Comparison of ENCODE assay signal across 22 mouse cellular contexts in the genomic region with DNA sequence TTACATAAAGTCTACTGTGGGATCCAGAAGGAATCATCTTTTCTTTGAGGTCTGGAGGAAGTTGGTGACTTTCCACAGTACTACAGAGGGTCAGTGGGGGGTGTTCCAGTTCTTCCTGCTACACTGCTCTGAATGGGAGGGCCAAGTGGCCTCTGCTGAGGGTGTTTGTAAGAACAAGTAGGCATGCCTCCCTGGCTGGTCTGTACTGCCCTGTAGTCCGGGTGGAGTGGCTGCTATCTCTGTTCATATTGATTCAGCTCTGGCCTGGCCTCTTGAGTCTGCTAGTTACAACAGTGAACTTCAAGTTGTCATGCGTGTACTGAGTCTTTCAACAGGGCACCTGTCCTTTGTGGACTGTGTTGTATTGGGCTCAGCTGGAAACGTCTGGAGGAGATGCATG.
A peak's percentile ranks its signal among the peaks of the same experiment; 100 is the strongest.
DNase-seq lines count a peak whose midpoint lies in the region; ATAC-seq and TF ChIP-seq lines count a peak whose summit lies in the region.
"Had no signal": no experiment of that assay in that cellular context is flagged by ENCODE, and none has a peak within 500 bp of the region (broad histone marks: within the 10 kb centered on the region; RNA-seq: fewer than 3 reads in every experiment).

No protein-coding gene starts in this region.

- TF ChIP-seq CTCF in lung, embryonic 14.5 days (IDR thresholded peaks at IDR 0.05; ENCODE audit: low read depth) = no peak
- TF ChIP-seq CTCF in stomach, postnatal 0 days (IDR thresholded peaks at IDR 0.05; ENCODE audit: low read depth) = no peak

- TF ChIP-seq EP300 in stomach, postnatal 0 days (optimal IDR thresholded peaks at IDR 0.05) = no peak

- no peaks in the 10 kb centered on the region for H3K4me1 ChIP-seq in lung, embryonic 14.5 days (ENCODE audit: insufficient read depth)
- H3K4me1 ChIP-seq in lung, embryonic 16.5 days (replicated peaks; ENCODE audit: control insufficient read depth, insufficient read depth, low read length) = no peaks in the 10 kb centered on the region
- H3K4me1 ChIP-seq in stomach, postnatal 0 days (replicated peaks; ENCODE audit: control insufficient read depth, insufficient read depth) = no peaks in the 10 kb centered on the region
- H3K4me1 ChIP-seq: embryonic facial prominence, embryonic 13.5 days; embryonic facial prominence, embryonic 15.5 days; forebrain, embryonic 10.5 days; forebrain, embryonic 12.5 days had no signal

- H3K9ac ChIP-seq in lung, embryonic 14.5 days = no peak overlapping the region
- no peak overlapping the region for H3K9ac ChIP-seq in lung, embryonic 16.5 days (ENCODE audit: low read length)
- H3K9ac ChIP-seq in stomach, postnatal 0 days (ENCODE audit: low read length) = no peak overlapping the region
- H3K9ac ChIP-seq: embryonic facial prominence, embryonic 13.5 days; embryonic facial prominence, embryonic 15.5 days; forebrain, embryonic 12.5 days had no signal

- no peaks in the 10 kb centered on the region for H3K36me3 ChIP-seq in lung, embryonic 14.5 days (ENCODE audit: insufficient read depth)
- no peaks in the 10 kb centered on the region for H3K36me3 ChIP-seq in lung, embryonic 16.5 days (ENCODE audit: control insufficient read depth, insufficient read depth, low read length)
- H3K36me3 ChIP-seq in stomach, postnatal 0 days (ENCODE audit: control insufficient read depth, insufficient read depth, low read length) = no peaks in the 10 kb centered on the region
- H3K36me3 ChIP-seq: embryonic facial prominence, embryonic 13.5 days; embryonic facial prominence, embryonic 15.5 days; forebrain, embryonic 10.5 days; forebrain, embryonic 12.5 days had no signal

- WGBS in lung, embryonic 14.5 days = 44% methylated on average over 3 of the region's 3 CpGs
- 39% methylated on average over 3 of the region's 3 CpGs for WGBS in lung, embryonic 16.5 days
- WGBS in stomach, postnatal 0 days = 61% methylated on average over 3 of the region's 3 CpGs

- no peak overlapping the region for H3K4me2 ChIP-seq in lung, embryonic 14.5 days
- no peak overlapping the region for H3K4me2 ChIP-seq in lung, embryonic 16.5 days (ENCODE audit: low read depth, low read length)
- H3K4me2 ChIP-seq in stomach, postnatal 0 days (replicated peaks; ENCODE audit: low read depth) = no peak overlapping the region
- H3K4me2 ChIP-seq: embryonic facial prominence, embryonic 13.5 days; embryonic facial prominence, embryonic 15.5 days; forebrain, embryonic 12.5 days had no signal

- peak; percentile 35; the same call in 1 of the 2 replicates for ATAC-seq in lung, embryonic 14.5 days (ENCODE audit: insufficient read depth)
- peak; percentile 86 for ATAC-seq in lung, embryonic 16.5 days (ENCODE audit: low read depth)
- peak; percentile 42; the same call in 1 of the 2 replicates for ATAC-seq in stomach, postnatal 0 days (ENCODE audit: low FRiP score, low TSS enrichment)
- ATAC-seq: forebrain, embryonic 14.5 days had no signal

- H3K27ac ChIP-seq in lung, embryonic 14.5 days (ENCODE audit: low read depth) = no peak overlapping the region
- no peak overlapping the region for H3K27ac ChIP-seq in lung, embryonic 16.5 days (ENCODE audit: low read length)
- H3K27ac ChIP-seq in stomach, postnatal 0 days (replicated peaks) = no peak overlapping the region
- H3K27ac ChIP-seq: embryonic facial prominence, embryonic 13.5 days; embryonic facial prominence, embryonic 15.5 days; forebrain, embryonic 10.5 days; forebrain, embryonic 12.5 days had no signal

- H3K27me3 ChIP-seq in lung, embryonic 14.5 days (ENCODE audit: insufficient read depth, low read length) = no peaks in the 10 kb centered on the region
- H3K27me3 ChIP-seq in lung, embryonic 16.5 days (ENCODE audit: control insufficient read depth, insufficient read depth, low read depth, low read length) = no peaks in the 10 kb centered on the region; the same call in 1 of the 2 replicates
- no peaks in the 10 kb centered on the region for H3K27me3 ChIP-seq in stomach, postnatal 0 days (ENCODE audit: control insufficient read depth, insufficient read depth, low read length)

- no peaks in the 10 kb centered on the region for H3K9me3 ChIP-seq in lung, embryonic 14.5 days (ENCODE audit: low read depth, low read length)
- H3K9me3 ChIP-seq in lung, embryonic 16.5 days (ENCODE audit: control insufficient read depth, low read length) = no peaks in the 10 kb centered on the region
- no peaks in the 10 kb centered on the region for H3K9me3 ChIP-seq in stomach, postnatal 0 days (ENCODE audit: control insufficient read depth, low read length)
- H3K9me3 ChIP-seq: embryonic facial prominence, embryonic 13.5 days; embryonic facial prominence, embryonic 15.5 days; forebrain, embryonic 10.5 days; forebrain, embryonic 12.5 days had no signal

- no peak overlapping the region for H3K4me3 ChIP-seq in lung, embryonic 14.5 days (ENCODE audit: low read depth, low read length)
- no peak overlapping the region for H3K4me3 ChIP-seq in lung, embryonic 16.5 days (ENCODE audit: low read length)
- no peak overlapping the region for H3K4me3 ChIP-seq in stomach, postnatal 0 days (ENCODE audit: low read depth, low read length)
- H3K4me3 ChIP-seq: embryonic facial prominence, embryonic 13.5 days; embryonic facial prominence, embryonic 15.5 days; erythroblast, embryonic 14.5 days; forebrain, embryonic 10.5 days; forebrain, embryonic 12.5 days had no signal

- DNase-seq in lung, embryonic 14.5 days = peak; percentile 10
- DNase-seq in lung, postnatal 14 days = no peak
- no peak for DNase-seq in lung, postnatal 10 days
- DNase-seq in stomach, postnatal 0 days (ENCODE audit: low spot score) = peak; percentile 15
- DNase-seq in kidney, postnatal 4 days = no peak
- DNase-seq: adrenal gland, adult 2 months; adrenal gland, postnatal 10 days; adrenal gland, postnatal 25 days; cerebellum, adult 11 months; cerebellum, adult 18-20 months; cerebellum, adult 8-10 months; cerebellum, adult 9-11 months; cerebellum, postnatal 14 days; cerebellum, postnatal 36 days; embryo, embryonic 11 days had no signal

Comparison
In these comparisons a context has a peak if more than half of its experiments do, and no peak if none do; other contexts are left out.
1. DNase-seq: peak in lung, embryonic 14.5 days (single experiment) and stomach, postnatal 0 days (single experiment); none in lung, postnatal 14 days (single experiment), lung, postnatal 10 days (single experiment) and kidney, postnatal 4 days (0 of 2).
2. ATAC-seq: peak in every context shown above with its lines; median percentile 86 in lung, embryonic 16.5 days; 42 in stomach, postnatal 0 days; 35 in lung, embryonic 14.5 days.